Mouse (Mus musculus): ENCODE measurements around the gene Rab3c.

Gene Rab3c

DNA sequence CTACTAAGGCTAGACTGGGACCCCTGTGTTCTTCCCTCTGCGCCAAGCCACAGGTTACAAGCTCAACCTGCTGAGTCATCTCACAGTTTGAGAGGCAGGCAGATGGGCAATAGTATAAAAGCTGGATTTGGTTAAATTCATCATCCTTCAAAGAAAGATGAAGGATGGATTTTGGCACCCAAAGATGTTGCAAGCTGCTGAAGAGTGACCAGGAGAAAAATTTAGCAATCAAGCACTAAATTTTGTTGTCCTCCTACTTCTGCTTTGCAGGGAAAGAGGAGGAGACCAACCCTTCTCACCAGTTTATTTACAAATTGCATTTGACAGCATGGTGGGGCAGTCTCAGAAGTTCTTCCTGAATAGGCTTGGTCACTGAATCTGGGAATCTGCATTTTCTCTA is 90.8 kb downstream of the Rab3c start:
- DNase-seq (ENCODE audit: low spot score) = no peak

- no peak for DNase-seq (ENCODE audit: low spot score)
Observed at GRCm38 (mm10) chr13:110184963-110185685, 95.7 kb downstream of the Rab3c start.

DNA sequence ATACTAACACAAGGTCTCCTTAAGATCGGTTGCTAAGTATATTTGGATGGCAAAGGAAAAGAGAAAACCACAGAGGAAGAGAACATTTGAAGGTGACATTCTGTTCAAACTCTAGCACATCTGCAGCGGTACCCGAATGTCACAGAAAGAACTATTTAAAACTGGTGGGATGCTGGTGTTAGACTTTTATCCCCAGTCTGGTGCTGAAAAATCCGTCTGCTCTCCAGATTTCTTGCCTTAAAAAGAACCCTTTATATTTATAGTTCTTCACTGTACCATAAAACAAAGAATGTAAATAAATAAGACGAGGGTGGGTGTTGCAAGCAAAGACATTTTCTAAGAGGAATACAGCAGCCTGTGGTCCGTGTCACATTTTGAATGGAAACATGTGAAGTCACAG is 105.1 kb downstream of the Rab3c start:
- no peak for DNase-seq (ENCODE audit: low spot score)

DNA sequence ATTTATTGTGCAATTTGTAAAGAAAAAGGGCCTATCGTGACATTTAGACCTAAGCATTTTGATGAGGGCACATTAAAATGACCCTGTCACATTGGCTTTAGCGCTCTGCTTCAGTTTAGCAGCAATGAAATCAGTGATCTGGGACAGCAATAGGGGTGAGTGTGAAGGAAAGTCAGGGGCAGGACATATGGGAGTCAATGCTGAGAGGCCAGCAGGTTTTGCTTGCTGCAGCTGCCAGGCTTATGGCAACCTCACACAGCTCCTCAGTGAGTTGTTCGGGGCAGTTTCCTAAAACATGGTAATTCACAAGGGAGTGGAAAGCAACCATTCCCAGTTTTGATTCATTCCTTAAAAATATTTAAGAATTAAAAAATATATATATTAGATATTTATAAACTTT is 111.1 kb downstream of the Rab3c start:
- no peak for DNase-seq (ENCODE audit: low spot score)

DNA sequence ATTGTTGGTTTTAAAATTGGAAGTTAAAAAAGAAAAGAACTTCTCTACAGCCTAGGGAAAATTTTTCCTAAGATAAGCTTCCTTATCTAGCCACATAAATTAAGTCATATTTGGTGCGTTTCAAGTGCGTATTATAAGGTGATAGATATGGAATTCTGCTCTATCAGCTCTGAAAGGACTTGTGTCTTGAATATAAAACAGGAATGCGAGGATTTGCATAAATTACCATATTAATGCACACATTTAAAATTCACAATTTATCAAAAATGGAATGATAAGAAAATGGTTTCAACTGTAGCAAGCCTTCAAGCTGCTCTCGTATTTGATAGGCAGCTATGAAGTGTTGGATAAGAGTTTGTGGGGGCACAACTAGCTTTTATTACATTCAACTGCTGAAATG is 111.6 kb downstream of the Rab3c start:
- no peak for DNase-seq (ENCODE audit: low spot score)

DNA sequence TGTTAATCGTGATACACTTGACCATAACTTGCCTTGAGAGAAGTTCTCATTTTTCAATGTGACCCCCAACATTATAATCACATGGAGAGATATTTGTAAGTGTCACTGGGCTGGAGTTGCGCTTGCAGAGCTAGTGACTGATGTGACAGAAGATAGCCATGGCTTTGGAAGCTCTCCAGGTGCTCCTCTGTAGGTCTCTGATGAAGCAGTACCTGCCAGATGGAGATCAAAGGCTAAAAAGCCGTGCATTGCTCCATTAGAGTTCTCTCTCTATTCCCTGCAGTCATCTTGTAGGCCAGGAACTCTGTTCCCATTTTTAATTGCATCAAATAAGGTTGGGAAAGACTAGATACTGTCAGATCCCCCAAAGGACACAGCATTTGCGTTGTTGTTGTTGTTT is 112.2 kb downstream of the Rab3c start:
- no peak for DNase-seq (ENCODE audit: low spot score)

- DNase-seq (ENCODE audit: low spot score) = no peak
Observed at GRCm38 (mm10) chr13:110166622-110167330, 114.0 kb downstream of the Rab3c start.

GRCm38 (mm10) chr13:110159980-110160379 is 120.8 kb downstream of the Rab3c start:
- DNase-seq (ENCODE audit: low spot score) = no peak

GRCm38 (mm10) chr13:110158588-110159519 is 121.9 kb downstream of the Rab3c start:
- DNase-seq (ENCODE audit: low spot score) = no peak

GRCm38 (mm10) chr13:110145545-110145944 is 135.3 kb downstream of the Rab3c start:
- no peak for DNase-seq (ENCODE audit: low spot score)

DNA sequence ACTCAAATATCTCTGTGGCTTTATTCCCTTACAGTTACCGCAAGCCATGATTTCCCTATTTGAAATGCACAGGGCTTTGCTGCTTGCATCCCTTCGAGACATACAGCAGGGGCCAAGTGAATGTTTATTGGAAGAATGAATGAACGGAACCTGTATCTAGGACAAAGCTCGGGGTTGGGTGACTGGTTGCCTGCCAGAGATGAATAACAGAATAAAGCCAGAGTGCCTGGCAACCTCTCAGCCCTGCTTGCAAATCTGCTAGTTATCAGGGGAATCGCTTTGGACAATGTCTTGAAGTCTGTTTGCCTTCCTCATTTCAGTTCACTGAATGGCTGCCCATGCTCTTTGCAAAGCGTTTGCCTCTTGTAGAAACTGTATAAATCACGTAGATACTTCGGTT is 135.8 kb downstream of the Rab3c start:
- no peak for DNase-seq (ENCODE audit: low spot score)

DNA sequence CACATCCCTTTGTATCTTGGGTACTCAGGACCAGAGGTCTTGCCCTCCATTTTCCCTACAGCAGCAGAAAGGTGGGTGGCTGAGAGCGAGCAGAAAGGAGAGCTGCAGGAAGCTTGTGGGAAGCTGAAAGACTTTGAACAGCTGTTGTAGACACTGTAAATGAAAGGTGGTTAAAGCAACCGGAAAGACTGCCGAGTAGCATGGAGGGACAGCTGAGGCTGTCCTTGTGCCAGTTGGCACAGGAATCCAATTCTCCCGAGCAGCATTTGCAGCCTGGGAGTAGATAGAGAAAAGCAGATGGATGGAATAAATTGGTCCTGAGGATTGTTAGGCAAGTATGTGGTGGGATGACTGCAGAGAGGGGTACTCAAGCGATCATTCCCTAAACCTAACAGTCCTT is 141.5 kb downstream of the Rab3c start:
- no peak for DNase-seq (ENCODE audit: low spot score)

- DNase-seq (ENCODE audit: low spot score) = no peak
Observed at GRCm38 (mm10) chr13:110138644-110139043, 142.2 kb downstream of the Rab3c start.

DNA sequence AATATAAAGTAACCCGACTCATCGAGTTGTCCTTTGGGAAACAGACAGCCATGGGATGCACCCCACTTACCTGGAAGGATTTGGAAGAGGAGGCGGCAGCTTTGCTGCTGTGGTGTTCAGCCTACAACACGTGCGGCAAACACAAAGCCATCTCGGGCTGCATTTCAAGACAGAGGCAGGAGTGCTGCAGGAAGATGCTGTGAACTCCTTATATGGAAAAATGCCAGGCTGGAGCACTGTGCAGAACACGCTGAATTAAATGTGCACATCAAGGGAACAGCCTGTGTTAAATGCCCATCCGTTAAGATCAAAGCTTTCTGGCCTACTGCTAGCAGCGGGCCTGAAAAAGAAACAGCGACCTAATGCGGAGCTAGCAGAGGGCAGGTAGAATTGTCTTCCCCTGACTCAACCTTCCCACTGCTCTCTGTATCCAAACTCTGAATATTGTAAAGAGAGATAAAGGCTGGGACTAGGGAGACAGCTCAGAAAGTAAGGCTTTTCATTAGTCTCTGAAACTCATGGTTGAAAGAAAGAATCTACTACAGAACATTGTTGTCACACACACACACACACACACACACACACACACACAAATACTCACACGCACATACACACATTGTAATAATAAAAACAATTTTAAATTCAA is 153.1 kb downstream of the Rab3c start:
- no peak for DNase-seq (ENCODE audit: low spot score)

- DNase-seq (ENCODE audit: low spot score) = no peak
Observed at GRCm38 (mm10) chr13:110122825-110123224, 158.0 kb downstream of the Rab3c start.

DNA sequence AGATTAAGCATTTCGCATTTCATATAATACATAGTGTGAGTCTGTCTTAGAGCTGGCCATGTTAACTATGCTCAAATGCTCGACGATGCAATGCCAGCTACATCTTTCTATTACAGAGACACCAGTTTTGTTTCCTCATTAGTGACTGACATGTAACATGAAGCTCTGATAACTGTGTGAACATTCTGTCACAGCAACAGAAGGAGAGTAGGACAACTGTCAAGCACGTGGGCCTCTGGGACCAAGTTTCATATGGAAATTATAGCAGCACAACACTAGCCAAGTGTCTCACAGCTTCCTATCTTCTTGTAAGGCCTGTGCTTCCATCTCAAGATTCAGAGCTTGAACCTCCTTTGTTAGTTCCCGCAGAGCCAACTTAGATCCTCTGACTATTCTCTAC is 163.9 kb downstream of the Rab3c start:
- no peak for DNase-seq (ENCODE audit: low spot score)

- DNase-seq (ENCODE audit: low spot score) = no peak
Observed at GRCm38 (mm10) chr13:110116316-110116715, 164.5 kb downstream of the Rab3c start.

- no peak for DNase-seq (ENCODE audit: low spot score)
Observed at GRCm38 (mm10) chr13:110114870-110115645, 165.7 kb downstream of the Rab3c start.

GRCm38 (mm10) chr13:110113711-110114110 is 167.1 kb downstream of the Rab3c start:
- no peak for DNase-seq (ENCODE audit: low spot score)

DNA sequence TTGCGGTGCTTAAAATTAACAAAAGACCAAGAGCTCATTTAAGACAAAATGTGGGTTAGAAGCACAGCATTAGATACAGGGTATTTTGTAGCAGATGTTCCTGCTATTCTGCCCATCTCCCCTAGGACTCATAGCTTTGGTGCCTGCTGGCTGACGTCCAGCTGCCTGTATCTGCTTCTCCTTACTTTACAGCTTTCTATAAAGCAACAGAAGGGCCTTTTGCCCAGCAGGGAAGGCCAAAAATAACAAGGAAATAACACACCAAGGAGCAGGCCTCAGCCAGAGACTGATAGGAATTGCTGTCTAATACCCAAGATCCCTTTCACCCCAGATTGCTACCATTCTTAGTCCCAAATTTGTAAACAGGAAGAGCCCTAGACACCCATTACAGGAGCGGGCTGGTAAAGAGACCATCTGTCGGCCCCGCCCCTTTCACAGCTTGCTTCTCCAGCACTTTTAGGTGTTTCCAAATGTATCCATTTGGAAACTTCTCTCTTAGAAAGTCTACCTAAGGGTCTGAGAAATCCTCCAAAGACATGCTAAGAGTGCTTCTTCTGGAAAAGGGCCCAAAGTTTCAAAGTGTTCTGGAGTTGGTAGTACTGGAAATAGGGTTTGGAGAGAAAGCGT is 183.3 kb downstream of the Rab3c start:
- DNase-seq (ENCODE audit: low spot score) = peak; percentile 42

DNA sequence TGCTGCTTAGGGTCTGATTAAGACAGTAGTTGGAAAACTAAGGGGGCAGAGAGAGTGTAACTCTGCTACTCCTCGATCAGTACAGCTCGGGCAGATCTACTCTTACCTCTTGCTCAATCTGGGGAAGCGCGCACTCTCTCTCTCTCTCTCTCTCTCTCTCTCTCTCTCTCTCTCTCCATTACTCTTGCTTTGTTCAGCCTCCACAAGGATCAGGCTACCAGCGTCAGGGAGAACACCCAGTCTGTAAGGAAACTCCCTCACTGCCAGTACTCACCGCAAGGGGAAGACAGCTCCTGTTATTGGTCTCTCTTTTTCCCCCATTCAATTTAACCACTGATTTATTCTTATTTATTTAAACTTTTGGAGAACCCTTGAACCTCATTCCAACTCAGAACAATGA is 185.8 kb downstream of the Rab3c start:
- no peak for DNase-seq (ENCODE audit: low spot score)
